8 mouse cellular contexts compared by ENCODE assay signal in genomic region chr7:89981557-89981956, GRCm38 (mm10). TPM values are rescaled to one million over a fixed set of nuclear protein-coding genes. Genes with fewer than 3 reads are reported as not detected.
DNase-seq lines count a peak whose midpoint lies in the region; ATAC-seq and TF ChIP-seq lines count a peak whose summit lies in the region.

No protein-coding gene starts in this region.

- H3K4me3 ChIP-seq in heart, embryonic 16.5 days (ENCODE audit: low read length) = peak overlapping the region; percentile 95
- H3K4me3 ChIP-seq in G1E (ENCODE audit: low read depth, low read length) (peak overlapping the region; percentile 87), macrophage (ENCODE audit: inconsistent target) (peak overlapping the region; percentile 70)
- H3K4me3 ChIP-seq in forebrain, embryonic 16.5 days (replicated peaks; ENCODE audit: low read length) = peak overlapping the region; percentile 95

- no peak for DNase-seq in heart, postnatal 25 days (ENCODE audit: low spot score)
- DNase-seq in G1E (ENCODE audit: low spot score) = no peak
- DNase-seq in spleen, postnatal 10 days (ENCODE audit: low spot score in 2 of 2) = no peak
- no peak for DNase-seq in right cerebral cortex, postnatal 36 days (ENCODE audit: low spot score in 2 of 2)
- DNase-seq in left cerebral cortex, postnatal 25 days (ENCODE audit: low spot score in 2 of 2) = no peak

- peak overlapping the region; percentile 98 for H3K27ac ChIP-seq in heart, embryonic 16.5 days (ENCODE audit: low read length)
- H3K27ac ChIP-seq in forebrain, embryonic 16.5 days (ENCODE audit: low read length) = peak overlapping the region; percentile 99
- H3K27ac ChIP-seq in macrophage = peak overlapping the region; percentile 97

- H3K36me3 ChIP-seq in heart, embryonic 16.5 days (ENCODE audit: control insufficient read depth, insufficient read depth) = no peaks in the 10 kb centered on the region
- peaks cover 12% of the 10 kb centered on the region for H3K36me3 ChIP-seq in G1E (replicated peaks)
- H3K36me3 ChIP-seq in forebrain, embryonic 16.5 days (ENCODE audit: control insufficient read depth, insufficient read depth) = no peaks in the 10 kb centered on the region
- H3K36me3 ChIP-seq in macrophage (ENCODE audit: inconsistent target) = peaks cover 4% of the 10 kb centered on the region; the same call in 1 of the 2 replicates

- H3K9ac ChIP-seq in heart, embryonic 16.5 days (ENCODE audit: low read length) = peak overlapping the region; percentile 93
- H3K9ac ChIP-seq in forebrain, embryonic 16.5 days (replicated peaks; ENCODE audit: low read depth, low read length) = peak overlapping the region; percentile 89

- peak overlapping the region; percentile 77 for H3K4me2 ChIP-seq in heart, embryonic 16.5 days (ENCODE audit: low read depth, low read length)
- peak overlapping the region; percentile 78 for H3K4me2 ChIP-seq in forebrain, embryonic 16.5 days (ENCODE audit: low read length)

- peaks cover 16% of the 10 kb centered on the region for H3K4me1 ChIP-seq in heart, embryonic 16.5 days (ENCODE audit: control insufficient read depth, insufficient read depth, low read length)
- H3K4me1 ChIP-seq in G1E (ENCODE audit: insufficient read depth, low read depth, low read length) = peaks cover 8% of the 10 kb centered on the region
- peaks cover 12% of the 10 kb centered on the region for H3K4me1 ChIP-seq in forebrain, embryonic 16.5 days (replicated peaks; ENCODE audit: control insufficient read depth, insufficient read depth, low read length)

- ATAC-seq in heart, embryonic 16.5 days (replicated peaks; ENCODE audit: extremely low read depth, insufficient read depth, low FRiP score) = no peak
- ATAC-seq in G1E (ENCODE audit: extremely low read depth, insufficient number of reproducible peaks, low FRiP score, poor library complexity, severe bottlenecking) = no peak
- ATAC-seq in forebrain, embryonic 16.5 days = peak; percentile 16

- no peaks in the 10 kb centered on the region for H3K9me3 ChIP-seq in heart, embryonic 16.5 days (replicated peaks; ENCODE audit: control insufficient read depth, low read length)
- H3K9me3 ChIP-seq in G1E (replicated peaks) = no peaks in the 10 kb centered on the region
- H3K9me3 ChIP-seq in forebrain, embryonic 16.5 days (ENCODE audit: control insufficient read depth, low read length) = no peaks in the 10 kb centered on the region

- peaks cover 40% of the 10 kb centered on the region for H3K79me2 ChIP-seq in macrophage (ENCODE audit: inconsistent target)

- 12% methylated on average over 10 of the region's 10 CpGs for WGBS in heart, embryonic 16.5 days
- 12% methylated on average over 10 of the region's 10 CpGs for WGBS in forebrain, embryonic 16.5 days
- WGBS in macrophage (ENCODE audit: missing documents) = 12% methylated on average over 10 of the region's 10 CpGs

- intact Hi-C loops in heart, postnatal 25 days (cut with DNase I) = loop anchor here (2.0 to 5.0 kb wide), 2 partner anchors 41 to 446 kb away; partner anchors contain the start of genes Ccdc89 and Hikeshi
- intact Hi-C loops in left cerebral cortex, postnatal 25 days (cut with DNase I) = no loop called here

- no peaks in the 10 kb centered on the region for H3K27me3 ChIP-seq in heart, embryonic 16.5 days (ENCODE audit: control insufficient read depth, insufficient read depth, low read length)
- no peaks in the 10 kb centered on the region for H3K27me3 ChIP-seq in G1E (ENCODE audit: insufficient read depth, low read length)
- H3K27me3 ChIP-seq in forebrain, embryonic 16.5 days (replicated peaks; ENCODE audit: control insufficient read depth, insufficient read depth, low read length) = no peaks in the 10 kb centered on the region

- TF ChIP-seq CTCF in G1E (IDR thresholded peaks at IDR 0.05; ENCODE audit: low read depth, low read length) = no peak

RNA-seq across cellular contexts. Expression of gene Eed, which starts 0.8 kb away (rescaled TPM):
- polyA plus RNA-seq in heart, embryonic 16.5 days (2015; fragmentation: Nextera tagmentation; extraction: Ambion mirVana) = 45.4 and 47.9 TPM in 2 replicates
- total RNA-seq in heart, postnatal 25 days (2021) = 10 to 100 TPM; 22.3 to 28.0 TPM
- total RNA-seq in G1E (2014; fragmentation: Nextera tagmentation) (83.5 and 101 TPM in 2 replicates), G1E (2017) (132 and 137 TPM in 2 replicates)
- polyA plus RNA-seq in G1E (2012) (147 and 195 TPM in 2 replicates), macrophage (2018) (45.6 to 59.3 TPM (median 47.9 TPM) in 3 replicates)
- polyA plus RNA-seq in forebrain, embryonic 16.5 days (2015; fragmentation: Nextera tagmentation; extraction: Ambion mirVana) = 35.0 and 45.1 TPM in 2 replicates
- 100 to 1,000 TPM in 24 of 26 experiments, 10 to 100 TPM in 2; 87.4 to 310 (median 214) TPM for total RNA-seq in macrophage (2018; cell fraction: chromatin; rRNA removed)
- total RNA-seq in macrophage (2018; cell fraction: cytosol; rRNA removed) = 10 to 100 TPM; 16.4 to 78.9 (median 44.1) TPM
- 100 to 1,000 TPM in 14 of 26 experiments, 10 to 100 TPM in 12; 34.6 to 164 (median 110) TPM for total RNA-seq in macrophage (2018; cell fraction: nucleus; rRNA removed)
- 10 to 100 TPM; 33.2 to 37.1 TPM for total RNA-seq in left cerebral cortex, postnatal 25 days (2021)

RNA-seq across cellular contexts. Expression of gene Hikeshi, which starts 40.6 kb away (rescaled TPM):
- polyA plus RNA-seq in heart, embryonic 16.5 days (2015; fragmentation: Nextera tagmentation; extraction: Ambion mirVana) = 105 and 113 TPM in 2 replicates
- 10 to 100 TPM; 72.7 to 80.1 TPM for total RNA-seq in heart, postnatal 25 days (2021)
- 69.9 and 118 TPM in 2 replicates for total RNA-seq in G1E (2014; fragmentation: Nextera tagmentation)
- 212 and 255 TPM in 2 replicates for total RNA-seq in G1E (2017)
- polyA plus RNA-seq in G1E (2012) = 44.1 and 50.0 TPM in 2 replicates
- polyA plus RNA-seq in forebrain, embryonic 16.5 days (2015; fragmentation: Nextera tagmentation; extraction: Ambion mirVana) = 154 and 158 TPM in 2 replicates
- total RNA-seq in macrophage (2018; cell fraction: chromatin; rRNA removed) = 10 to 100 TPM in 14 of 26 experiments, 1 to 10 TPM in 12; 2.1 to 34.2 (median 11.2) TPM
- total RNA-seq in macrophage (2018; cell fraction: cytosol; rRNA removed) = 10 to 100 TPM; 31.4 to 63.4 (median 47.3) TPM
- 10 to 100 TPM in 18 of 26 experiments, 1 to 10 TPM in 8; 4.8 to 36.8 (median 14.4) TPM for total RNA-seq in macrophage (2018; cell fraction: nucleus; rRNA removed)
- polyA plus RNA-seq in macrophage (2018) = 31.3 to 39.4 TPM (median 32.2 TPM) in 3 replicates
- 10 to 100 TPM; 92.6 to 97.3 TPM for total RNA-seq in left cerebral cortex, postnatal 25 days (2021)
